Mouse (Mus musculus) lung, postnatal 4 days (tissue): ENCODE measurements around the gene Coro2b.
A peak's percentile ranks its signal among the peaks of the same experiment; 100 is the strongest.

ENCODE experiments used
- DNase-seq, 2 experiments: peaks; one replicate each; pipeline ENCODE4 v3.0.0; 2021

Gene Coro2b

DNA sequence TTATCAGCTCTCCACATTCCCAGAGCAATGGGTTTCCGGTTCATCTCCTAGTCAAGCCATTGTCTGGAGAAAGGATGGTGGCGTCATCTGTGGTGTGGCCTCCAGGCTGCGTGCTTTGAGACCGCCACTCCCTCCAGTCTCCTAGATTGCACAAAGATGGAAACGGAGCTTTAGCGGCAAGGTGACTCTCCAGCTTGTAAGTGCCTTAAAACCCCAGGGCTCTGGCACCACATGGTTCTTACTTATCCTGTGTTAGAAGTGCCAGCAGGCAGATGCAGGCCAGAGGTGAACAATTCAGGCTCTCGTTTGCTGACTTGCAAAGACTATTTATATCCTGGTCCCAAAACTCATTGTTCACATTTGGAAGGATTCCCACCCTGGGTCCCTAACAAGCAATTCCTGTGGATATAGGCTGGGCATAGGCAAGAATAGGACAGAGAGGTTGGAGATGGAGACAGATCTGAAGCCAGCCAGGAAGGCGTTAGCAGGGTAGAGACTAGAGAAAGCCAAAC, 155.4 kb downstream of the Coro2b start:
- DNase-seq, result peak; percentile 44 to 58

DNA sequence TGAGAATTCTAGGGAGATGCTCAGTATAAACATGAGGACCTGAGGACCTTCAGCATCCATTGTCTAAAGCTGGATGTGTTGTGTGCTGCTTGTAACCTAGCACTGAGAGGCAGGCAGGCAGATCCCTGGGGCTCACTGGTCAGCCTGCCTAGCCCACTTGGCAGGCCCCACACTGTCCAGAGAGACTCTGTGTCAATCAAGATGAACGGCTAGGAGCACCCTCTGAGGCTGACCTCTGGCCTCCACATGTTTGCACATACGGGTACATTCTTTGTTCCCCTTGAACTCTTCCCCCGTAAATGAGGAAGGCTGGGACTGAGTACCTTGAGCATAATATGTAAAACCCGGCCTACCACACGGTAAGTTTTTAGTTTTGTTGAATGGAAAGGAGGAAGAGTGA, 156.5 kb downstream of the Coro2b start:
- DNase-seq, result no peak

DNA sequence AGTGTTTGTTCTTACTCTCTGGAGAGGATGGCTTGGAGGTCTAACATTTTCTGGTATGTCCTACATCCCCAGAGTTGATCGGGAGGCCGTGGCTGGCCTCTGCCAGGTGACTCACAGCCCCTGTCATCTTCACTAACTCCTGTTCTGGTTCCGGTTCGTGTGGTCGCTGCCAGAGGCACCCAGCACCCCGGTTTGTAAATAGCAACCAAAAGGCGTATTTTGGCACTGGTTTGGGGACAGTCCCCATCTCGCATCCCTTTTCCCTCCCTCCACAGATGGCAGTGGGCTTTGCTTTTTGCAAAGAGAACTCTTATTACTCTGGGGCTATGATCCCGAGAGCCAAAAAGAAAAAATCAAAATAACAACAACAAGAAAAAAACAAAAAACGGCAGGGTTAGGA, 158.9 kb downstream of the Coro2b start:
- no peak for DNase-seq

DNA sequence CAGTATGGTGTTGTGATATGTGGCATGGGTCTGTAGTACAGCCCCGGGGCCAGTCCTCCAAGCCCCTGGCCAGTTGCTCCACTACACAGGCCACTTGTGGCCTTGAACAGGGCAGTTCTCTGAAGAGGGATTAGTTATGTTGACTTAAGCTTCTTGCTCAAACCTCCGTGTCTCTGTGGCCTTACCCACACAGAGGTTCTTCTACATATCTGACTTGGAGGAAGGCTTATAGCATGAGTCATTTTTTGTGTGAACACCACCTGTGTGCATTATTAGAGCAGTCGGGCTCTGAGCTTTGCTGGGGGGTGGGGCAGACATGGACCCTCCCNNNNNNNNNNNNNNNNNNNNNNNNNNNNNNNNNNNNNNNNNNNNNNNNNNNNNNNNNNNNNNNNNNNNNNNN, 162.6 kb downstream of the Coro2b start:
- DNase-seq, result peak; percentile 42 to 59

GRCm38 (mm10) chr9:62373222-62374123, 163.4 kb downstream of the Coro2b start:
- peak; percentile 80 to 86 for DNase-seq

DNA sequence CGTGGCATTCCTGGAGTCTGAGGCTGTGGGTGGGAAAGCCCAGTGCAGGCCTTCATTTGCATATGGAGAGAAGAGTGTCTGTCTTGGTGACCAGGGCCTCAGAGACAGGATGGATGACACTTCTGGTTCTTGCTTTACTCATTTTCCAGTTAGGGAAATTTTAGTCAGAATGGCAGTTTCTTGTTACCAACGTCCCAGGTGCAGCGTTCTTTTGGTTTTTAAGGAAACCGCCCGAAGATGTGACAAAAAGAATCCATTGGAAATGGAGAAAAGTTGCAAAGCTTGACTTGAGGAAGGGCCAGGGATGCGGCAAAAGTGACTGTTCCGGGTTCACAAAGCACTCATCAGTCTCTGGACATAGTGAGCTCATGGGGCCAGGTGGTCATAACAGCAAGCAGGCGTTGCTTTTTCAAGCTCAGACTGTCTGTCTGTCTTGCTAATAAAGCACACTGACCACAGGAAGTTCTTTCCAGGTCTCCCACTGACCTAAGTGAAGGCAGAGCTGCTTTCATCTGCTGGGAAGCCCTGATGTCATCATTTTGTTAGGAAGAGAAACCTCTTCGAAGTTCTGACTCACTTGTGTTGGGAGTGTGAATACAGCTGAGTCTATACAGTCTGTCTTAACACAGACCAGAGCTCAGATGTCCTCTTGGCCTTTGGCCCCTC, 164.2 kb downstream of the Coro2b start:
- DNase-seq, result no peak

- DNase-seq, result peak in 1 of 2 experiments; percentile 63
These were observed 164.9 kb downstream of the Coro2b start for GRCm38 (mm10) chr9:62371745-62372555.

- DNase-seq, result no peak
These were observed 166.1 kb downstream of the Coro2b start for GRCm38 (mm10) chr9:62370648-62371280.

- no peak for DNase-seq
These were observed 166.7 kb downstream of the Coro2b start for GRCm38 (mm10) chr9:62370186-62370585.
